Mouse (Mus musculus) left cerebral cortex, adult 8-10 months (tissue): ENCODE measurements at regions not wholly inside any gene's neighbourhood (a gene's known extent, or its start where the extent isn't known, plus 50 kb on each side); places are given as distances from the start of the nearest gene placed in this dataset.

ENCODE experiments used
- DNase-seq, 2 experiments: peaks; one replicate each; pipeline ENCODE4 v3.0.0; 2022; ENCODE audit warnings: low spot score in 2 of 2

- DNase-seq, result no peak
Measured at GRCm38 (mm10) chr14:67626181-67626580, 1617.2 kb upstream of the Gulo start.

- DNase-seq, result no peak
Measured at GRCm38 (mm10) chr14:67623841-67624480, 1615.0 kb upstream of the Gulo start.

GRCm38 (mm10) chr14:67622911-67623310 lies 1613.9 kb upstream of the Gulo start:
- DNase-seq, result no peak

- no peak for DNase-seq
Measured at GRCm38 (mm10) chr14:67621486-67621885, 1612.5 kb upstream of the Gulo start.

GRCm38 (mm10) chr14:67620854-67621476 lies 1612.0 kb upstream of the Gulo start:
- DNase-seq, result peak; percentile 16 to 34

- no peak for DNase-seq
Measured at GRCm38 (mm10) chr14:67619571-67619970, 1610.6 kb upstream of the Gulo start.

- no peak for DNase-seq
Measured at GRCm38 (mm10) chr14:67614369-67614768, 1605.4 kb upstream of the Gulo start.

DNA sequence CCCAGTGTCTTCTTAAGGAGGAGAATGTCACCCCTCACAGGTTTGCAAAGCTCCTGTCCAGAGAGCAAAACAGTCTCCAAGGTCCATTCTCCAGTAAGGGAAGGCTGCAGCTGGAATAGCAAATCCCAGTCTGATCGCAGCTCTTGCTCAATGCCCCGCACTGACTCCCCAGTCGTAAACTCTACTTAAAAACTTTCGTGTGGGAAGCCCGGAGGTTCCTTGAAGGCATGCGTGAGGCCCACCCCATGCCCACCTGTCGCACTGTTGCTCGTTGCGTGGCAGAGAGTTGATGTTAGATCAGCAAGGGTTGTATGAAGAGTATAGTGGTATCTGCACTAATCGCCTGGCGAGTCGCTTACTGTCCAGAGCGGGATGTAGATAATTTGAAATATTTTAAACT lies 1604.7 kb upstream of the Gulo start:
- DNase-seq, result no peak

- no peak for DNase-seq
Measured at GRCm38 (mm10) chr14:67613221-67613620, 1604.2 kb upstream of the Gulo start.

DNA sequence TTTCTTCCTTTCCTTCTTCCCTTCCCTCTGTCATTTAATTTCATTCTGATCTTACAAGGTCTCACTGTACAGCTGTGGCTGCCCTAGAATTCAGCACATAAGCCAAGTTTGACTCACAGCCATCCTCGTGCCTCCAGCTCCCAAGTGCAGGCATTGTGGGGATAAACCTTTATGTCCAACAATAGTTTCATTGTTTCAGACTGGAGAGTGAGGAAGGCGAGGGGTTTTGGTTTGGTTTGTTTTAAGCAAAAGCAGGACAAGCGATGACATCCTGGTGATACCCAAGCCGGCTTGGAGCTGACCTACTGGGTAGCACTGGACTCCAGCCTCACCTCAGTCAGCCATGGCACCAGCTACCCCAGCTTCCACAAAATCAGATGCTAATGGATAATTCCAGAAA lies 1603.5 kb upstream of the Gulo start:
- DNase-seq, result no peak

- no peak for DNase-seq
Measured at GRCm38 (mm10) chr14:67608262-67608661, 1599.3 kb upstream of the Gulo start.

- no peak for DNase-seq
Measured at GRCm38 (mm10) chr14:67602960-67603359, 1594.0 kb upstream of the Gulo start.

DNA sequence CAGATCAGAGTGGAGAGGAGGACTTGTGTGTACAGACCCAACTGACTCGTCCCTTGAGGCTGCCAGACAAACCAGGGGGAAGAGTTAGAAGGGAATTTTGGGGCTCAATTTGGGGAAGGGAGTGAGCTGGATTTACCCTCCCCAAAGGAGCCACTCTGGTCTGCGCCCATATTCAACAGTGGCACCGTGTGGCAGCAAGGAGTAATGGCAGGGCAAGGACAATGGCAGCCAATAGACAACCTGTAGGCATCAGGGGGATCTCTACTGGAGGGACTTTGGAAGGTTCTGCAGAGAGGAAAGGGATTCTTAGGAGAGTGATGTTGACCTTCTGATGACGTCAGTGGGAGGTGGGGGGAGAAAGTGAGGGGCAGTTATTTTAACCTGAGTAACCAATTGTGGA lies 1590.7 kb upstream of the Gulo start:
- no peak for DNase-seq

- DNase-seq, result no peak
Measured at GRCm38 (mm10) chr14:67588627-67589026, 1579.6 kb upstream of the Gulo start.

- no peak for DNase-seq
Measured at GRCm38 (mm10) chr14:67584456-67585048, 1575.5 kb upstream of the Gulo start.

DNA sequence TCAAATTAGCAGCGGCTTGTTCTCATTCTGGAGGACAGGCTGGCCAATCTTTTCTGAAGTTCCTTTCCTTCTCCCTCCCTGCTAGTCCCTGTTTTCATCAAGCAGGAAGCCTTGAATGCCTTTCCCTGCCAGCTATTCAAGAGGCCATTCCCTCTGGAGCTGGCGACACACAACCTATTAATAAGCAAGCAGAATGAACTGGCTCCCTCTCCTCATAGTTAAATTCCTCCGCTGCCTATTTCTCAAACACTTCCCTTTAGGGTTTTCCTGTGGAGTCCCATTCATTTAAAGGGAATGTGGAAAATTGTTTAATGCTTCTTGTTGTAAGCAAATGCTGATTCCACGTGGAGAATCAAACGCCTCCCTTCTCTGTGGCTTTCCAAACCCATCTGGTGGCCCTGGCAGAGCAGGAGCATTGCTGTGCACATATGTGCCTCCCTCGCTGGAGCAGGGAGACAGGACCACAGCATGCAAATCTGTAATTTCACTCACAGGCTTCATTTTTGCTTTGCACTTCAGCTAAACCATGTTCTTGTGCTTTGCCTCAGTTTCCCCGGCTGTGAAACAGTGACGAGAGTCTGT lies 1573.3 kb upstream of the Gulo start:
- no peak for DNase-seq

- DNase-seq, result no peak
Measured at GRCm38 (mm10) chr14:67574346-67574949, 1565.4 kb upstream of the Gulo start.

DNA sequence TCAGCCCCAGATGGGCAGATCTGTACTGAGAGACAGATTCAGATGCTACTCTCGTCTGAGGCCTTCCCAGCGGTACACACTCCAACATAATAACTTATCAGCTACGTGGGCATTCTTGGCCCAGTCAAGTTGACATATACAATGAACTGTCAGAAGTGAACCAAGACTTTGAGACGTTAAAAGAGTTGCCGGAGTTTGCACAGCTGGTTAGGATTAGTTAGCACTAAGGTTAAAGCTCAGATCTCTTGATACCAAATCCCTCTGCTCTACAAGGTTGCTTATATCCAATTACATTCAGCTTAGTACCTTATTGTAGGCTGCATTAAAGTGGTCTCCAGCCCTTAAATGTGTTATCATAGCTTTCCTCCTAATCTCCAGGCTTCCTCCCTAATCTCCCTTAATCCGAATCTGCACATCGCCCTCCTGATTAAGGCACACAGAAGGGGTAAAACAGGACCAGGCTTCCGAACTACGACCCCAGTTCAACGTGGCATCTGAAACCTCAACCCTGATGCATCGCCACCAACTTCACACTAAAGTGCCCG lies 1564.5 kb upstream of the Gulo start:
- no peak for DNase-seq

- no peak for DNase-seq
Measured at GRCm38 (mm10) chr14:67569744-67570322, 1560.8 kb upstream of the Gulo start.

GRCm38 (mm10) chr14:67568896-67569743 lies 1560.1 kb upstream of the Gulo start:
- no peak for DNase-seq

DNA sequence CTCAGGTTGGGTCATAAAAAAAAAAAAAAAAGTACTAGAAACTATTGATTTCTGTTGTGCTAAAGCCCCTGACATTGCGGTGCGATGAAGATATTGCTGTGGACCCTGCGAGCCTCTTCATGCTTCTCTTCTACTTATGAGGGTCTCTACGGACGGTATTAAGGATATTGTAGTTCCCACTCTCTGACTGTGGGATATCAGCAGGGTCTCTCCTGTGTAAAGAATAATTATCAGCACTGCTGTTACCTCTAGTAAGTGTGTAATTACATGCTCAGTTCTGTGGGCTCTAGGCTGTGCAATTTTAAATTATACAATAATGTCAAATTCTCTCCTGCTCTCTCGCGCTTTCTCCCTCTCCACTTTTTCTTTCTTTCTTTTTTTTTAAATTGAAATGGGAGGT lies 1545.9 kb upstream of the Gulo start:
- no peak for DNase-seq
